Mouse (Mus musculus) olfactory bulb, adult 2 months (tissue): ENCODE results near the gene Otud6a. TPM values are rescaled to one million over a fixed set of nuclear protein-coding genes. Genes with fewer than 3 reads are reported as not detected.
"Not testable (repeated sequence)": the region's sequence is repeated elsewhere in the genome, so short reads cannot be mapped to it uniquely, and the experiment has no call there.

Experiments
- H3K27ac ChIP-seq: fragments of 200-500 bp; 2 replicates; pipeline ENCODE4 v1.5.1; 2012; ENCODE audit warnings: low read depth, low read length; ENCODE audit not compliant: insufficient read depth
- H3K4me1 ChIP-seq: fragments of 200-500 bp; 2 replicates; pipeline ENCODE4 v1.6.1; 2012; ENCODE audit warnings: low read length; ENCODE audit not compliant: control insufficient read depth, insufficient read depth
- H3K4me3 ChIP-seq: fragments of 200-500 bp; 2 replicates; pipeline ENCODE4 v1.5.1; 2012; ENCODE audit warnings: mild to moderate bottlenecking, low read depth, low read length, moderate library complexity; ENCODE audit not compliant: insufficient read depth
- CTCF ChIP-seq: fragments of 200-500 bp; IDR thresholded peaks from 2 replicates; pipeline ENCODE4 v1.5.1; 2012; ENCODE audit warnings: low read depth, mild to moderate bottlenecking, low read length, moderate library complexity; ENCODE audit not compliant: insufficient read depth
- POLR2A ChIP-seq: fragments of 200-500 bp; IDR thresholded peaks from 2 replicates; pipeline ENCODE4 v1.6.1; 2012; ENCODE audit warnings: mild to moderate bottlenecking, low read depth, low read length, moderate library complexity; ENCODE audit not compliant: insufficient read depth
- WGBS: fragments of 180-500 bp; shearing (Covaris S2); methylation state at CpG from one replicate; pipeline ENCODE4 v1.1.7; 2018; 5-methylcytosine and 5-hydroxymethylcytosine counted together
- polyA plus RNA-seq: library from polyadenylated mRNA; stranded (reverse); fragments of >200 nt; gene quantifications from 2 replicates; pipeline ENCODE4 v1.2.4, GENCODE M21; 2012; ENCODE audit warnings: low replicate concordance; ENCODE audit not compliant: missing spikeins, insufficient read depth, insufficient read length

The Otud6a gene
- polyA plus RNA-seq = not detected in 2 replicates

DNA sequence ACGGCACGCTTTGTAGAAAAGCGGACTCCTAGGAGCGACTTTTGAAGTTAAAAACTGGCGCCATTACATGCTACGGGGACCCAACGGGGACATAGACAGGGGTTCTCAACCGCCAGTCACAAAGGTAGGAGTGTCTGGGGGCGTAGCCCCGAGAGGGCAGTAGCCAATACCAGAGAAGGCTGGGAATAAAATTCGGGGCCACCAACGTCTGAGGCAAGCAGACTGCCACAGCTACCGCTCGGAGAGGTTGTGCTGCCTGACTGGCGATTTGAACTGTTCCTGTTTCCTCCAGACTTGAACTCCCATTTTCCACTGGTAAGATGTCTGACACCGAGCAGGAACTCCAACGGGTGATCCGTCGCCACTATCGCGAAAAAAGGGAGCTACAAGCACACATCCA is at the start of gene Otud6a:
Gene Otud6a, plus strand, starts transcription at position 321 of the 400 bp plus-strand sequence.
- TF ChIP-seq CTCF = no peak
- no peak for TF ChIP-seq POLR2A
- no peaks in the 10 kb centered on the region for H3K4me1 ChIP-seq
- WGBS = 89% methylated on average over 21 of the region's 21 CpGs
- no peak within 1 kb of the TSS for H3K27ac ChIP-seq
- no peak within 1 kb of the TSS for H3K4me3 ChIP-seq

DNA sequence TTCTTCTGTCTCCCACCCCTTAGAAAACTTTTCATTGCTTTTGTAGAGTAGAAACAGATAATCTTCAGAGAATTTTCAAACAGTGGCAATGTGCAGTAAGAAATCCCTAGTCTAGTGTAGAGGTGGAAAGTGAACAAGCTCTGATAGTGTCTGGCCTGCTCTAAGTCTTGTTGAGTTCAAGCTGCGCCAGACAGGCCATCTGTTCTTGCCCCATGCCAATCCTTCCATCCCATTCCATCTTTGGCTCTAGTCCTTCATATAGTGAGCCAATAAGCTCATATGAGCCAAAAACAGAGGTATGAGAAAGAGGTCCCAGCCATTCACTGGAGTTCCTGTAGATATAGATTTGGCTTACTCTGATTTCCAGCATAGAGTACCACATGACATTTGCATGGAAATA is 38.9 kb upstream of the Otud6a start:
- no peaks in the 10 kb centered on the region for H3K4me1 ChIP-seq
- 81% methylated on average over 1 of the region's 1 CpGs for WGBS
- H3K4me3 ChIP-seq = no peak overlapping the region
- TF ChIP-seq POLR2A (no peak), CTCF (no peak)
- no peak overlapping the region for H3K27ac ChIP-seq

DNA sequence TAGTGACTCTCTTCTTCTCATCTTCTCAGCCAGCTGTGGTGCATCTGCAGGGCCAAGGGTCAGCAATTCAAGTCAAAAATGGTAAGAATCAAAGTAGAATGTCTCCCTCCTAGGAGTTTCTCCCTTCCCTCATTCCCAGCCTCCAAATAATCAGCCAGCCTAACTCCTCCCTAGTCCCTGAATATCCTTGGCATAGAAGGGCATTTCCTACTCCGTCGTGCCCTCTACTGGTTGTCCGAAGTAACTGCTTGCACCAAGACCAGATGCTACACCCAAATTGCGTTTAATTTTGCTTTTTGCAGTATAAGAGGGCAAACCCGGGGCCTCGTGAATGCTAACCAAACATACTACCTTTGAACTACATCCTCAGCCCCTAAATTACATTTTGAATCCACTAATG is 36.5 kb upstream of the Otud6a start:
- H3K4me1 ChIP-seq = no peaks in the 10 kb centered on the region
- no peak overlapping the region for H3K4me3 ChIP-seq
- WGBS = 20% methylated on average over 6 of the region's 6 CpGs
- H3K27ac ChIP-seq = no peak overlapping the region
- TF ChIP-seq POLR2A (no peak), CTCF (no peak)

DNA sequence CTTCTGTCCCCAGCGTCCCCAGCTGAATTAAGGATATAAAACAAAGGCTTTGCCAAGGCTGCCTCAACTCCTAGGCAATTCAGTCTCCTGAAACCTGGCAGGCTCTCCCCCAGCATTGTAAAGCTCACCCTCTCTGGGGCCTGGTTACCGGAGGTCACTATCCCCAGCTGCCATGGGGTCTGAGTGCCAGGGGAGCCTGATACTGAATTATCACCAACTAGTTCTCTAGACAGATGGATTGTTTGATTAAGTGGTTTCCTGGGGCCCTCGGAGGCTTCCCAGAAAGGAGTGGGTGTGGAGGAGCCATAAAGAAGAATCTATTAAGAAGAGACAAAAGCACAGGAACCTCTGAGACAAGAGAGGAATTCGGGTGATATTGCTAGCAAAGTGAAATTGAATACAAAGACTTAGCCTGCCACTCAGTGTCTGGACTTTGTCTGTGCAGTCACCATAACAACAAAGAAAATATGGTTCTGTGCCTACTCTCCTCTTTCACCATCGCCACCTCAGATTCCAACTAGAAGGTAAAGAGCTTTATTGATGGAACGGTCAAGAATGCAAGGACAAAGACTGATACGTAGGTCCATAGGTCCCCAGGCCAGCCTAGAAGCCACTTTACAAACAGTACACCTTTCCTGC is 34.5 kb upstream of the Otud6a start:
- Histone ChIP-seq H3K4me1 (no peaks in the 10 kb centered on the region), H3K4me3 (no peak overlapping the region), H3K27ac (no peak overlapping the region)
- TF ChIP-seq CTCF (no peak), POLR2A (no peak)
- 70% methylated on average over 7 of the region's 7 CpGs for WGBS

DNA sequence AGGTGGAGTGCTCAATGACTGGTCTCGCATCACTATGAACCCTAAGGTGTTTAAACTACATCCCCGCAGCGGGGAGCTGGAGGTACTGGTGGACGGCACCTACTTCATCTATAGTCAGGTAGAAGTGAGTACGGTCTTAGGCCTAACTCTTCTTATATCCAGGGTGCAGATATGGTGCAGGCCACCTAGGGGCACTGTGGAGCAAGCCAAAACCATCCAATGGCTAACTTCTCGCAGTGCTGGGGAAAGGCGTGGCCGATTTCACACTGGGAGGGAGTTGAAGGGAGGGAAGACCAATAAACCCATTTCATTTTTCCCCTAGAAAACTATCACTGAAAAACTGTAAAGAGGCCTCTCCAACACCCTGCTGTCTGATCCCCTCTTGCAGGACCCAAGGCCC is 33.8 kb upstream of the Otud6a start:
- 88% methylated on average over 8 of the region's 8 CpGs for WGBS
- no peak for TF ChIP-seq CTCF
- no peak for TF ChIP-seq POLR2A
- no peaks in the 10 kb centered on the region for H3K4me1 ChIP-seq
- no peak overlapping the region for H3K27ac ChIP-seq
- no peak overlapping the region for H3K4me3 ChIP-seq

DNA sequence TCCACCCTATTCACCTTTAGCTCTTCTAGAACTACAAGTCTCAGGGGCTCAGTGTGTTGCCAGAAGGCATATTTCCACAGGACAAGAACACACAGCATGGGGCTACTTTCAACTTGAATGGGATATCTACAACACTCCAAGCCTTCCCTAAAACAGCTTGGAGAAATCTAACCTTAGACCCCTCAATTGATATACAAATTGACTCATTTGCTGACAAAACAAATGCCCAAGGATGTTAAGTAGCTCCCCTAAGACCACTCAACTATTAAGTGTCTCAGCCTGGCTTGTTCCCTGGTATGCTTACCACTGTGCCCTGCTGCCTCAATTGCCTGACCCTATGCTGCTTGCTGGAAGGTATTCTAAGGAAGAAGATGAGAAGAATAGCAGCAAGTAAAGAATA is 27.9 kb upstream of the Otud6a start:
- Histone ChIP-seq H3K4me3 (no peak overlapping the region), H3K4me1 (no peaks in the 10 kb centered on the region), H3K27ac (no peak overlapping the region)
- TF ChIP-seq POLR2A (no peak), CTCF (no peak)

DNA sequence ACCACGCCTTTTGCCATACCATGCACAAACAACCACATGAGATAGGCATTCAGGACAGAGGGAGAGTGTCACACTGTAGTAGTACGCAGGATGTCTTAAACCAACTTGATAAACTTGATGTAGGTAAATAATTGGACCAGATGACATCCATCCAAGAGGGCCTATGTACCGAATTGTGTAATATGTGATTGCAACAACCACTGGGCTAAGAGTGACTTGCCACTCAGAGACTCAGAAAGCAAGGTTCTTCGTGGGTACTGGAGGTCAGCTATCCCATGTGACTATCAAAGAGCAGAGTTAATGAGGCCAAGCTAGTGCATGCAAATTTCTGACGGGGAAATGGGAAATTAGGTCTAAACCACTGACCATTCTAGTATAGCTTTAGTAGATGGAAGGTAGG is 27.2 kb upstream of the Otud6a start:
- no peak overlapping the region for H3K4me3 ChIP-seq
- TF ChIP-seq CTCF (no peak), POLR2A (no peak)
- no peaks in the 10 kb centered on the region for H3K4me1 ChIP-seq
- 84% methylated on average over 5 of the region's 5 CpGs for WGBS
- no peak overlapping the region for H3K27ac ChIP-seq

DNA sequence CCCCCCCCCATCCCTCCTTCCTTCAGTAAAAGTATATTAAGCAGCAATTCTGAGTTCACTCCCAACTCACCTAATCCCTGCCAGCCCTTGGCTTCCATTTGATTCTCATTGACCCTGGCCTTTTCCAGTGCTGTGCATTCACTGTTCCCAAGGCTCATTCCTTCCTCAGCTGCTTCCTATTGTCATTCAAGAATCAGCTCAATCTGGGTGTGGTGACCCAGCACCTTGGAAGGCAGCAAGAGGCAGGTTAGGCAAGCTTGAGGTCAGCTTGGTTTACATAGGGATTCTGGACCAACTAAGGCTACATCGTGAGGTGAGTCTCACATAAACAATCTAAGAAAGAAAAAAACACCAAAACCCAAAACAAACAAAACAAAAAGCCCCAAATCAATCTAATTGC is 19.6 kb upstream of the Otud6a start:
- no peak for TF ChIP-seq CTCF
- no peak for TF ChIP-seq POLR2A
- no peaks in the 10 kb centered on the region for H3K4me1 ChIP-seq
- 80% methylated on average over 1 of the region's 1 CpGs for WGBS

DNA sequence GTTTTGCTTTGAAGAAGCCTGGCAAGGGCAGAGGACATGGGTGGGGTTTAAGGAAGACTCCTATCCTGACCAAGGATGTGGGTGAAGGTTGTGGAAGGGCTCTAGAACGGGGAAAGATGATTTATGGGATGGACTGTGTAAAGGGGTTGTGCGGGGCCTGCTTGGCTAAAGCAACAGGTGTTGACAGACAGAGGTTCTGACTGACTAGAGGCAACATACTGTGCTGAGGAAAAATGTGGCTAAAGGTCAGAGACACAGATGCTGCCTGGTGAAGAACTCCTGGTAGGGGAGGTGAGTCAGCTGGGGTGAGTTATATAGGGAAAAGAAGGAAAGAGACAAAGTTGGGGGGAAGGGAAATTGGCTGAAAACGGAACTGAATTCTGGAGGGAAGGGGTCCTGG is 3.5 kb downstream of the Otud6a start:
- Histone ChIP-seq H3K4me3 (no peak overlapping the region), H3K4me1 (no peaks in the 10 kb centered on the region), H3K27ac (no peak overlapping the region)
- no peak for TF ChIP-seq CTCF
- TF ChIP-seq POLR2A = no peak
- WGBS = 74% methylated on average over 3 of the region's 3 CpGs

More for the DNA sequence above, 19.6 kb upstream of the Otud6a start:
- Histone ChIP-seq H3K27ac (no peak overlapping the region), H3K4me3 (no peak overlapping the region)

DNA sequence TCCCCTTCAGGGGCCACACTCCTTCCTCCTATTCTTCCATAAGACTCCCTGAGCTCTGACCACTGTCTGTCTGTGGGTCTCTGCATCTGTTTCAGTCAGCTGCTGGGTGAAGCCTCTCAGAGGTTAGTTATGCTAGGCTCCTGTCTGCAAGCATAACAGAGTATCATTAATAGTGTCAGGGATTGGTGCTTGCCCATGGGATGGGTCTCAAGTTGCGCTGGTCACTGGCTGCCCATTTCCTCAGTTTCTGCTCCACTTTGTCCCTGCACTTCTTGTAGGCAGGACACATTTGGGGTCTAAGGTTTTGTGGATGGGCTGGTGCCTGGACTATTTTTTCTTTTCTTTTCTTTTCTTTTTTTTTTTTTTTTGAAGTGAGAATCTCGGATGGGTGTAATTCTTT is 13.8 kb downstream of the Otud6a start, which contains the start of gene Awat2:
Gene Awat2, minus strand, starts transcription at position 101 of the 400 bp plus-strand sequence.
- 91% methylated on average over 2 of the region's 2 CpGs for WGBS
- H3K4me3 ChIP-seq, H3K27ac ChIP-seq, H3K4me1 ChIP-seq: not testable (repeated sequence)
